Mouse (Mus musculus) left cerebral cortex, adult 9 months (tissue): ENCODE measurements around the gene Kank4.
"Not testable (repeated sequence)": the region's sequence is repeated elsewhere in the genome, so short reads cannot be mapped to it uniquely, and the experiment has no call there.

ENCODE experiments used
- DNase-seq, 2 experiments: peaks; one replicate each; pipeline ENCODE4 v3.0.0; 2022; ENCODE audit warnings: low spot score in 2 of 2

The Kank4 gene

GRCm38 (mm10) chr4:98817184-98817911, at the start of gene Kank4:
Gene Kank4 (minus strand): TSS chr4:98817537.
- no peak for DNase-seq

- peak in 1 of 2 experiments; percentile 19 for DNase-seq
Measured at GRCm38 (mm10) chr4:98865386-98866237, 48.3 kb upstream of the Kank4 start.

GRCm38 (mm10) chr4:98864546-98864945, 47.2 kb upstream of the Kank4 start:
- DNase-seq = no peak

- no peak for DNase-seq
Measured at GRCm38 (mm10) chr4:98864094-98864493, 46.8 kb upstream of the Kank4 start.

- no peak for DNase-seq
Measured at GRCm38 (mm10) chr4:98863451-98863850, 46.1 kb upstream of the Kank4 start.

GRCm38 (mm10) chr4:98858151-98858855, 41.0 kb upstream of the Kank4 start:
- DNase-seq = no peak

- no peak for DNase-seq
Measured at GRCm38 (mm10) chr4:98857037-98857648, 39.8 kb upstream of the Kank4 start.

- no peak for DNase-seq
Measured at GRCm38 (mm10) chr4:98853926-98854325, 36.6 kb upstream of the Kank4 start.

- DNase-seq = not testable (repeated sequence)
Measured at GRCm38 (mm10) chr4:98850485-98850884, 33.1 kb upstream of the Kank4 start.

GRCm38 (mm10) chr4:98847120-98847885, 30.0 kb upstream of the Kank4 start:
- no peak for DNase-seq

GRCm38 (mm10) chr4:98846396-98846795, 29.1 kb upstream of the Kank4 start:
- no peak for DNase-seq

GRCm38 (mm10) chr4:98845687-98846125, 28.4 kb upstream of the Kank4 start:
- DNase-seq = no peak

- DNase-seq = no peak
Measured at GRCm38 (mm10) chr4:98845201-98845600, 27.9 kb upstream of the Kank4 start.

GRCm38 (mm10) chr4:98843906-98844597, 26.7 kb upstream of the Kank4 start:
- no peak for DNase-seq

GRCm38 (mm10) chr4:98841251-98841650, 23.9 kb upstream of the Kank4 start:
- not testable (repeated sequence) for DNase-seq

GRCm38 (mm10) chr4:98840526-98840925, 23.2 kb upstream of the Kank4 start:
- DNase-seq = no peak

- DNase-seq = no peak
Measured at GRCm38 (mm10) chr4:98838913-98839312, 21.6 kb upstream of the Kank4 start.

GRCm38 (mm10) chr4:98837715-98838505, 20.6 kb upstream of the Kank4 start:
- DNase-seq = no peak

GRCm38 (mm10) chr4:98836519-98836918, 19.2 kb upstream of the Kank4 start:
- no peak for DNase-seq

GRCm38 (mm10) chr4:98834782-98835181, 17.4 kb upstream of the Kank4 start:
- DNase-seq = no peak
